Mouse (Mus musculus) ES-CJ7 (cell line): ENCODE measurements around the gene Isg20l2.
"Not testable (repeated sequence)": the region's sequence is repeated elsewhere in the genome, so short reads cannot be mapped to it uniquely, and the experiment has no call there.

Experiments used
- DNase-seq: peaks from one replicate; pipeline ENCODE4 v3.0.0; 2011; ENCODE audit warnings: low read depth, low spot score

The Isg20l2 gene

GRCm38 (mm10) chr3:87930078-87930795 lies at the start of gene Isg20l2, which contains the start of gene Rrnad1:
Gene Isg20l2 (plus strand): TSS chr3:87930314.
Gene Rrnad1 (minus strand): TSS chr3:87930717.
- peak; percentile 98 for DNase-seq

DNA sequence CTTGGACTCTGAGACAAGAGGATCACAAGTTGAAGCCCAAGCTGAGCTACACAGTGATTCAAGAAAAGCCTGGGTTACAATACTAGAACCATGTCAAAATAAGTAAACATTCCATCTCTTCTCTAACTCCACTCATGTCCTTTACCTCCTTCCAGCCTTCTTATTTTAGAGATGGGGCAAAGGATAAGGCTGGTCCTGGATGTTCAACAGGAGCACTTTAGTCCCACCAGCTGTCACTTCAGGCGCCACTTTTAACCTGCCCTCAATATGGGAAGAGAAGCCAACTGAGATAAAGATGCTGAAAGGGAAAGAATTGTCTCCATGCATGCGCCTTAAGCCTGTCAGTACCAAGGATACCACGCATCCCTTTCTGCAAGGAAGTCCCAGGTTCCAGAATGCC lies 45.8 kb upstream of the Isg20l2 start:
- no peak for DNase-seq

DNA sequence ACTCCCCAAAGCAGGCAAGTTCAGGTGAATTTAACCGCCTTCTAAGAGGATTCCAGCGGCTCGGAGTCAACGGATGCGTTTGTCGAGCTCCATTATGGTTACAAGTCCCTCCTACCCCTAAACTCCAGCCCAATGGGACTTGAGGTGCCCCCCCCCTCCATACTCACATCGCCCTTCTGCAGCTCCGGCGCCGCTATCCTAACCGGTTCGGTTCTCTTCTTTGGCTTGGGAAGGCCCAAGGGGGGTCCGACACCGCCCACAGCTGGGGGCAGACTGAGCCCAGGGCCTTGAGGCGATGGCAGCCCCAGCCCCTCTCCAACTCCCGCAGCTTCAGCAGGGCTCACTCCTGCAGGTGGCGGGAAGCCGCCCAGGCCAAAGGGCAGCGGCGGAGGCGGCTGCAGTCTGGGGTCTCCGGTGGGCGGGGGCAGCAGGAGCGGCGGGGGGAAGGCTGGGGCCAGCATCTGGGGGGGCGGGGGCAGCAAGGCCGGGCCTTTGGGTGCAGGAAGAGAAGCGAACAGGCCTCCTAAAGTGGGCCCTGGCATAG lies 45.3 kb upstream of the Isg20l2 start:
- DNase-seq, result peak; percentile 43

- DNase-seq, result peak; percentile 100
Observed at GRCm38 (mm10) chr3:87885281-87886003, 44.7 kb upstream of the Isg20l2 start, which contains the start of gene Prcc. Gene Prcc (minus strand): TSS chr3:87885608.

DNA sequence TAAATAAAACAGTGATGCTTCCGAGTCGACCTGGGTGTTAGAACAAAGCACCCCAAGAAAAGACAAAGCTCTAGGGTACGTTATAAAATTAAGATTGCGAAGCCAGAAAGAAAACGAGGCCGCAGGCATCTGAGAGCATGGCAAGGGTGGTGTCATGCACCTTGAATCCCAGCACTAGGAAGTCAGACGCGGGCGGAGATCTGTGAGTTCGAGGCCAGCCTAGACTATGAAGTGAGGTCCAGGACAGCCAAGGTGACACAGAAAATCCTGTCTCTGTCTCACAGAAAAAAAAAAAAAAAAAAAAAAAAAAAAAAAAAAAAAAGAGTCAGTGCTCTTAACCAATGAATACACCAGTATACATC lies 44.1 kb upstream of the Isg20l2 start:
- no peak for DNase-seq

- DNase-seq, result no peak
Observed at GRCm38 (mm10) chr3:87886416-87886815, 43.7 kb upstream of the Isg20l2 start.

- DNase-seq, result peak; percentile 64
Observed at GRCm38 (mm10) chr3:87887400-87887799, 42.7 kb upstream of the Isg20l2 start.

- DNase-seq, result no peak
Observed at GRCm38 (mm10) chr3:87891481-87891880, 38.6 kb upstream of the Isg20l2 start.

DNA sequence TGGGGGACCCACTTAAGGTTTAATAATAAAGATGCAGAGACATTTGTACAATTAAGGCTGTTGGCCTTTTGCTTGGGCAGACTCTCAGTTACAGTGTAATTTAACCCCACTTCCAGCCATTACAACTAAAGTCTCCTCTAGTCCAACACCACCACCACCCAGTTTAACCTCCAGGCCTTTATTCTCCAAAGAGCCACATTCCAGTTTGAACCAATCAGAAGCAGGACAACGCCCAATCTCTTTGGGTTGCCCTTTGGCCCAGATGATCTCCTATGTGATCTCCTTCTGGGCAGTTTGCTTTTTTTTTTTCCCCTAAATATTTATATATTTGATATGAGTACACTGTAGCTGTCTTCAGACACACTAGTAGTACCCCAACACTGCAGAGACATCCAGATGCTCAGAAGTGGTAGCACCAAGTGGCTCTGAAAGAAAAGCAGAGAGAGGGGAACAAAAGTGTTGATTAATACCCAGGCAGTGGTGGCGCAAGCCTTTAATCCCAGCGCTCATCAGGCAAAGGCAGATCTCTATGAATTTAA lies 36.7 kb upstream of the Isg20l2 start:
- DNase-seq, result peak; percentile 91

DNA sequence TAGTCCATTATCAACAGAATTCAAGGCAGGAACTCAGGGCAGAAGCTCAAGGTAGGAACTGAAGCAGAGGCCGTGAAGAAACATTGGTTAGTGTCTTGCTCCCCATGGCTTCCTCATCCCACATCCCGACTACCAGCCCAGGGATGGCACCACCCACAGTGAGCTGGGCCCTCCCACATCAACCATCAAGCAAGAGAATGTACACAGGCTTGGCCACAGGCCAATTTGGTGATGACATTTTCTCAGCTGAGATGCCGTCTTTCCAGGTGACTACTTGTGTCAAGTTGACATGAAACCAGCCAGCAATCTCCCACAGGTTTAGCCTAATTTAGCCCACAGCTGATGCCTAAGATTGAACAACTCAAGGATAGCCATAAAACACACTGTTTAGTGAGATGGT lies 30.8 kb upstream of the Isg20l2 start:
- no peak for DNase-seq

GRCm38 (mm10) chr3:87899776-87900175 lies 30.3 kb upstream of the Isg20l2 start:
- DNase-seq, result no peak

- no peak for DNase-seq
Observed at GRCm38 (mm10) chr3:87901036-87901624, 29.0 kb upstream of the Isg20l2 start.

GRCm38 (mm10) chr3:87901959-87902358 lies 28.2 kb upstream of the Isg20l2 start:
- not testable (repeated sequence) for DNase-seq

DNA sequence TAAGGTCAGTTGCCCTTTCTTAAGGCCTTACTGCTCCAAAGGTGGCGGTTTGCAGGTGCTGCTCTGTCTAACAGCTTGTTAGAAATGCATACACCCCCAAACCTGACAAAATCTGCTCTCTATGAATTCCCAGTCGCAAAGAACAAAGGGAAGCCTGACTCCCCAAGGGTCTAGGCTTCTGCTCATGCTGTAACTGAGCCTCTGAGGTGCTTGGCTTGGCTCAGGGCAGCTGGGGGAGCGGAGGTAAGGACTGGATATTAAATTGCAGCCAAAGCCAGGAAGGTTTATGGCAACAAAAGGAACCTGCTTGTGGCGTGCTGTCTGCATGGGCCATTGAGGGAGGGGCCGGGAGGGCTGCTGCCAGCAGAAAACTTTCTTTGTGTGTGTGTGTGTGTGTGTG lies 26.3 kb upstream of the Isg20l2 start:
- no peak for DNase-seq

DNA sequence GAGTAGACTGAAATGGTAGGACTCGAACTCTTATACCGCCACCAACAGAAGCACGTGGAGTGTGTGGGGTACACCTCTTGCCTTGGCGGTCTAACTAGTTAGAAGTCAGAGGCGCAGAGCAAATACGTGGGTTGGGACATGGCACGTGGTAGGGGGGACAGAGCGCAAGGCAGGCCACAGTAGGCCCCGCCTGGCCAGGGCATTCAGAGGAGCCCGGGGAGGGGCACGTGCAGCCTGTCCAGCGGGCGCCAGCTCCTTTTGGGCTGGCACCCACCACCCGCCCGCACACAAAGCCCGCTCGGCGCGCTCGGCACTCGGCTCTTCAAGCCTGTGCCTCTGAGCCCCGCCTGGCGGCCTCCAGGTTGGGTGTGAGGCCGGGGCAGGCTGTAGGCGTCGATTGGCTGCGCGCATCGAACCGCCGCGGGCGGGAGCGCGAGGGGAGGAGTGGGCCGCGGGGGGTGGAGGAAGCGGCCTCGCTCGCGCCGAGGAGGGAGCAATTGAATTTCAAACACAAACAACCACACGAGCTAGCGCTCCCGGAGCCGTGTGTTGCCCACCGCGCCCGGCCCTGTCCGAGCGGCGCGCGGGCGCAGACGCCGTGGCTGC lies 24.1 kb upstream of the Isg20l2 start, which contains the start of gene Hdgf:
Gene Hdgf (plus strand): TSS at position 442 of the 606 bp plus-strand sequence.
- DNase-seq, result peak; percentile 96

- no peak for DNase-seq
Observed at GRCm38 (mm10) chr3:87906601-87906980, 23.5 kb upstream of the Isg20l2 start.

GRCm38 (mm10) chr3:87906981-87907857 lies 22.9 kb upstream of the Isg20l2 start:
- DNase-seq, result peak; percentile 67

DNA sequence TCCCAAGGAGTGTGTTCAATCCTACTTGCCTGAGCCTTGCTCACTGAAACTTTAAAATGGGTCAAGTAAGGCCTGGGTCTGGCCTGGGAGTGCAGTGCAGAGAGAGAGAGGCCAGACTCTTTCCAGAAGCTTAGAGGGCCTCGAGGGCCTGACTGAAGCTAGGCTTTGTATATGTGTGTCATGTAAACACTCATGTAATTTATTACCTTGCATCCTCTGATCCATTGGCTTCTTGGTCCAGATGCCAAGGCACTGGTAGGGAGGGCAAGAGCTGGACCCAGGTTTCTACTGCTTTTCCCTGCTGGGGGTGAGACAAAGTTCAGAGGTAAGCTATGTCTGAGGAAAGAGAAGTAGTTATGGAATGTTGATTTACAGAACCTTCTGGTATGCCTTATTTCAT lies 22.2 kb upstream of the Isg20l2 start:
- DNase-seq, result no peak

GRCm38 (mm10) chr3:87909381-87909780 lies 20.7 kb upstream of the Isg20l2 start:
- DNase-seq, result no peak

GRCm38 (mm10) chr3:87909874-87910273 lies 20.2 kb upstream of the Isg20l2 start:
- peak; percentile 65 for DNase-seq
